Mouse (Mus musculus) cerebellum, adult 2 months (tissue): ENCODE measurements around the gene Fbxw25. TPM values are rescaled to one million over a fixed set of nuclear protein-coding genes. Genes with fewer than 3 reads are reported as not detected.
"Not testable (repeated sequence)": the region's sequence is repeated elsewhere in the genome, so short reads cannot be mapped to it uniquely, and the experiment has no call there.

Source experiments
- DNase-seq, 2 experiments: peaks; one replicate each; pipeline ENCODE4 v3.0.0; 2021
- H3K27ac ChIP-seq: fragments of 200-500 bp; 2 replicates; pipeline ENCODE4 v1.5.1; 2012; ENCODE audit warnings: low read length, control low read depth, inconsistent platforms; ENCODE audit not compliant: insufficient read depth
- H3K27me3 ChIP-seq: fragments of 200-500 bp; 2 replicates; pipeline ENCODE4 v1.6.1; 2012; ENCODE audit warnings: inconsistent platforms, mild to moderate bottlenecking, low read length, moderate library complexity; ENCODE audit not compliant: control insufficient read depth, insufficient read depth
- H3K4me1 ChIP-seq: fragments of 200-500 bp; 2 replicates; pipeline ENCODE4 v1.6.1; 2011; ENCODE audit warnings: low read length; ENCODE audit not compliant: control insufficient read depth, insufficient read depth
- H3K4me3 ChIP-seq: fragments of 200-500 bp; replicated peaks from 2 replicates; pipeline ENCODE3; 2011; ENCODE audit warnings: mild to moderate bottlenecking, low read depth, low read length, control low read depth; ENCODE audit not compliant: insufficient read depth
- CTCF ChIP-seq: fragments of 200-500 bp; IDR thresholded peaks from 2 replicates; pipeline ENCODE4 v1.5.1; 2011; ENCODE audit warnings: low read depth, mild to moderate bottlenecking, control low read depth, low read length, moderate library complexity, borderline replicate concordance; ENCODE audit not compliant: insufficient read depth
- POLR2A ChIP-seq: fragments of 200-500 bp; IDR thresholded peaks from 2 replicates; pipeline ENCODE4 v1.6.1; 2011; ENCODE audit warnings: low read length, control low read depth, borderline replicate concordance; ENCODE audit not compliant: insufficient read depth
- WGBS: fragments of 180-500 bp; shearing (Covaris S2); methylation state at CpG from one replicate; pipeline ENCODE4 v1.1.7; 2018; 5-methylcytosine and 5-hydroxymethylcytosine counted together
- polyA plus RNA-seq: library from polyadenylated mRNA; depleted of rRNA; stranded (reverse); fragments of >200 nt; gene quantifications from 2 replicates; pipeline ENCODE4 v1.2.3, GENCODE M21; 2012; rRNA removed

The Fbxw25 gene
- not detected in 2 replicates for polyA plus RNA-seq

DNA sequence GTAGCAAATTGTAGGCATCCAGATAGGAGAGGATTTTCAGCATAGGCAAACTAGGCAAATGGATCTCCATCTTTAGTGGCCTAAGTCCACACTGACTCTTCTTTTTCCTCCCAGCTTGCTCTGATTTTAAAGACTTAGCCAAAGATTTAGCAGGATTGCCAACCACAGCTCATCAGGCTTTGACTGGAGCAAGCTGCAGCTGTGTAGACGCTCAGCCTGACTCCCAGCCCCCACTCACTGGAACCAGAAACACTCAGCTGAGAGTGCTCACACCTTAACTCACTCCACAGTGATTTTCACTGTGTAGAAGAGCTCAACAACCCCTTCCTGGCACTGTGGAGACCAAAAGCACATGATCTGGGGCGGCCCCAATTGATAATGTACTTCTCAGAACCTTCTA lies at the start of gene Fbxw25:
TSS of gene Fbxw25 (minus strand) at position 101 of the 400 bp plus-strand sequence.
- DNase-seq, H3K27me3 ChIP-seq, H3K4me1 ChIP-seq, H3K27ac ChIP-seq, H3K4me3 ChIP-seq: not testable (repeated sequence)
- WGBS: 56% methylated on average over 2 of the region's 2 CpGs

DNA sequence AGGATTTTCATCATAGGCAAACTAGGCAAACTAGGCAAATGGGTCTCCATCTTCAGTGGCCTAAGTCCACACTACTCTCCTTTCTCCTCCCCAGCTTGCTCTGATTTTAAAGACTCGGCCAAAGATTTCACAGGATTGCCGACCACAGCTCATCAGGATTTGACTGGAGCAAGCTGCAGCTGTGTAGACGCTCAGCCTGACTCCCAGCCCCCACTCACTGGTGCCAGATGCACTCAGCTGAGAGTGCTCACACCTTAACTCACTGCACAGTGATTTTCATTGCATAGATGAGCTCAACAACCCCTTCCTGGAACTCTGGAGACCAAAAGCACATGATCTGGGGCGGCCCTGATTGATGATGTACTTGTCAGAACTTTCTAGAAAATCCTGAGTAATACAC lies 38.1 kb upstream of the Fbxw25 start, which contains the start of gene Fbxw18:
TSS of gene Fbxw18 (minus strand) at position 101 of the 400 bp plus-strand sequence.
- 71% methylated on average over 4 of the region's 4 CpGs for WGBS
- not testable (repeated sequence) for H3K27ac ChIP-seq, H3K27me3 ChIP-seq, H3K4me3 ChIP-seq, DNase-seq, H3K4me1 ChIP-seq

DNA sequence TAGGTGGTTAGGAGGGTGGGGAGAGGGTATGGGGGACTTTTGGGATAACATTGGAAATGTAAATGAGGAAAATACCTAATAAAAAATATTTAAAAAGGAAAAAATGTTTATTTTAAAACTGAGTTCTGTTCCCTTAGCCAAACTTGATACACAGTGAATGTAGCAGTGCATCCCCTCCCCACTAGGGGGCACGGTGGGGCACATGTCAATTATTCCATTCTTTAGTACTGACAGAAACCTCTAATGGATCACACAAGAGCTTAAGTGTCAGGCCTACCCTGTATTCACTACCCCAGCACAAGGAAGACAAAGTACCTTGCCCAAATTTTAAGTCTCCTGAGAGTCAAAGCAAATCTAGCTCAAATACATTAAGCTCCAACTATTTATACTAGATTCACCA lies 20.8 kb upstream of the Fbxw25 start:
- 7% methylated on average over 1 of the region's 1 CpGs for WGBS
- no peak overlapping the region for H3K27ac ChIP-seq
- H3K4me3 ChIP-seq: no peak overlapping the region
- H3K27me3 ChIP-seq: no peaks in the 10 kb centered on the region
- H3K4me1 ChIP-seq: no peaks in the 10 kb centered on the region
- peak; percentile 8 to 20 for DNase-seq
- TF ChIP-seq CTCF: peak; percentile 55; the same call in 1 of the 2 replicates
- no peak for TF ChIP-seq POLR2A

DNA sequence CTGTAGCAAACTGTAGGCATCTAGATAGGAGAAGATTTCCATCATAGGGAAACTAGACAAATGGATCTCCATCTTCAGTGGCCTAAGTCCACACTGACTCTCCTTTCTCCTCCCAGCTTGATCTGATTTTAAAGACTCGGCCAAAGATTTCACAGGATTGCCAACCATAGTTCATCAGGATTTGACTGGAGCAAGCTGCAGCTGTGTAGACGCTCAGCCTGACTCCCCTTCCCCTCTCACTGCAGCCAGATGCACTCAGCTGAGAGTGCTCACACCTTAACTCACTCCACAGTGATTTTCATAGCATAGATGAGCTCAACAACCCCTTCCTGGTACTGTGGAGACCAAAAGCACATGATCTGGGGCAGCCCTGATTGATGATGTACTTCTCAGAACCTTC lies 38.5 kb downstream of the Fbxw25 start, which contains the start of gene Fbxw24:
TSS of gene Fbxw24 (minus strand) at position 101 of the 400 bp plus-strand sequence.
- H3K27me3 ChIP-seq, H3K4me3 ChIP-seq, H3K27ac ChIP-seq, H3K4me1 ChIP-seq, DNase-seq: not testable (repeated sequence)
- WGBS: 76% methylated on average over 2 of the region's 2 CpGs

DNA sequence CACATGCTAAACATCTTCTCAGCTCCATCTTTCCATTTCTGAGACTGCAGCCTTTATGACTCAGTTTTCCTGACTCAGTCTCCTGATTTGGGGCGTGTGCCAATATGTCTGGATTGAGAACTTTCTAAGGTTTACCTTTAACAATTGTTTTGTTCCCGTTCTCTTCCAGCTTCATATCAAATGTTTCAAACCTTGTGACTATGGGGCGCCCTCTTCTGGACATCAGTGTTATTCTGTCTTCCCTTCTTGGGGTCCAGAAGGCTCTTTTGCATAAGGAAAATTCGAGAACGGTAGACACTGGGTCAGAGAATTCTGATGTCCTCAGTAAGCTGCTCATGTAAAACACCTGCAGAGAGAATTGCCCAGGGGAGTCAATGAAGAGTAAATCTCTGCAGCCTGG lies 57.6 kb downstream of the Fbxw25 start:
- WGBS: 35% methylated on average over 5 of the region's 5 CpGs
- H3K4me1 ChIP-seq, H3K27ac ChIP-seq, H3K27me3 ChIP-seq, DNase-seq, H3K4me3 ChIP-seq: not testable (repeated sequence)

DNA sequence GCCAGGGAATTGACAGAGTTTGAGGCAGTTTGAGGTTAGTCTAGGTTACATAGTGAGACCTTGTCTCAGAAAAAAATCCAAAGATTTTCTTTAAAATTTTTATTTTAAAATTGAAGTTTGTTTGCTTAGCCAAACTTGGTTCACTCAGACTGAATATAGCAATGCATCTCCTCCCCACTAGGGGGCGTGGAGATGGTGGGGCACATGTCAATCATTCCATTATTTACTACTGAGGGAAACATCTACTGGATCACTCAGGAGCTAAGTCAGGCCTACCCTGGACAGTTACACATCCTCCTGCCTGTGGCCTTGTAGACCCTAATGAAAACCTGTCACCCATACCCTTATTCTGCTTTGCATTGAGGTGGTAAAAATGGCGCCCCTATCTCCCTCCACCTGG lies 62.3 kb downstream of the Fbxw25 start:
- not testable (repeated sequence) for H3K4me1 ChIP-seq, DNase-seq, H3K27ac ChIP-seq, H3K4me3 ChIP-seq, H3K27me3 ChIP-seq
- 56% methylated on average over 2 of the region's 2 CpGs for WGBS

DNA sequence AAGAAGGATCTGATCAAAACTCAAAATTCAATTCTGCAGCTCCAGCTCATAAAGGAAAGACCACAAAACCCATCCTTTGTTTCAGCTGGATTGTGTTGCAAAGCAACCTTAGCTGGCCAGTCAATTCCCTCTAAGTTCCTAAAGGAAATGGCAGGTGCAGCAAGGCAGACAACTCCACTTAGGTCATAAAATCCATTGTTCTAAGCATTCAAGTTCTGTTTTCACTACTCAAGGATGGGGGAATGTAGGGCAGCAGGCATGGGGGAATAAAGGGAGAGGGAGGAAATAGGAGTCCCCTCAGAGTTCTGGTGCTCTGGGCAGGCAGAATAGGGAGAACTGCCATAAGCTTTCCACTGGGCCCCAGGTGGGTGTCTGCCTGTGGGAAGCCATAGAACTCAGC lies 67.2 kb downstream of the Fbxw25 start:
- H3K4me3 ChIP-seq: no peak overlapping the region
- no peak for DNase-seq
- TF ChIP-seq POLR2A: no peak
- TF ChIP-seq CTCF: no peak
- H3K27ac ChIP-seq: no peak overlapping the region
- H3K4me1 ChIP-seq: no peaks in the 10 kb centered on the region
- no peaks in the 10 kb centered on the region for H3K27me3 ChIP-seq

Other genes with a start within 250 kb of the Fbxw25 start
- not detected in 2 replicates for gene Fbxw16, start 215.5 kb downstream of the Fbxw25 start, polyA plus RNA-seq
- not detected in 2 replicates for gene Fbxw19, start 168.8 kb downstream of the Fbxw25 start, polyA plus RNA-seq
- not detected in 2 replicates for gene Fbxw15, start 96.4 kb downstream of the Fbxw25 start, polyA plus RNA-seq
- gene Fbxw24, start 38.6 kb downstream of the Fbxw25 start, polyA plus RNA-seq: not detected in 2 replicates
- gene Fbxw18, start 38.0 kb upstream of the Fbxw25 start, polyA plus RNA-seq: not detected in 2 replicates
- not detected in 2 replicates for gene Fbxw26, start 81.4 kb upstream of the Fbxw25 start, polyA plus RNA-seq
- 0.18 TPM in 1 of 2 replicates, not detected in the other for gene Fbxw27, start 126.0 kb upstream of the Fbxw25 start, polyA plus RNA-seq
- gene Spink8, start 147.6 kb upstream of the Fbxw25 start, polyA plus RNA-seq: 0.20 and 0.33 TPM in 2 replicates
- 20.7 and 21.4 TPM in 2 replicates for gene Nme6, start 168.1 kb upstream of the Fbxw25 start, polyA plus RNA-seq
- 0.78 and 1.5 TPM in 2 replicates for gene Camp, start 185.0 kb upstream of the Fbxw25 start, polyA plus RNA-seq
- 9.2 and 9.6 TPM in 2 replicates for gene Cdc25a, start 210.9 kb upstream of the Fbxw25 start, polyA plus RNA-seq